Mouse (Mus musculus) G1E (cell line): ENCODE measurements around the gene Ep400.

Experiments used
- CTCF ChIP-seq: IDR thresholded peaks from 2 replicates; pipeline ENCODE4 v1.5.1; 2012; ENCODE audit warnings: low read depth, low read length, inconsistent platforms, mixed read lengths
- GATA1 ChIP-seq: IDR thresholded peaks from 2 replicates; pipeline ENCODE4 v1.6.1; 2012; ENCODE audit warnings: borderline replicate concordance, low read length, inconsistent platforms, mixed read lengths
- TAL1 ChIP-seq: conservative IDR thresholded peaks from 2 replicates; pipeline ENCODE4 v1.6.1; 2012; ENCODE audit warnings: low read depth, low read length, inconsistent platforms, mixed read lengths

DNA sequence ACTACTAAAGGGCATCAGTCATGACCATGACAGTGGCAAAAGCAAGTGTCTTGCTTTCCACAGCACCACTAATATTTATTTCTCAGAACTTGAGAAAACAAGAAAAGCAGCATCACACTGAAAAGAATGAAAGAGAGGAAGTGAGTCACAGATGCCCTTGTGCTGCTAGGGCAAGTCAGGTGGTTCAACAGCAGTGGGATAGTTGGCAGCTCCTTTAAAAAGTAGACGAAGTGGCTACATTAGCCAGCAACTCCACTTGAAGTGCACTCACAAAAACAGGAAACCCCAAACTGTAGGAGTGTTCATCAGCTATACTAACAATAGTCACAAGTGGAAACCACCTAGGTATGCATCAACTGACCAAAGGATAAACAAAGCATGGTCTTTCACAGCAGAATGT is 66.5 kb downstream of the Ep400 start:
- TF ChIP-seq CTCF (no peak), GATA1 (no peak), TAL1 (no peak)
